Mouse (Mus musculus) forelimb bud, embryonic 11.5 days (tissue): Measurements from ENCODE around the gene Pld3.

Experiments used
- DNase-seq: peaks from one replicate; pipeline ENCODE4 v3.0.0-alpha.2; 2012; ENCODE audit warnings: low read depth, low spot score

The Pld3 gene

GRCm38 (mm10) chr7:27486770-27487697 lies 66.0 kb downstream of the Pld3 start, which contains the start of gene Sertad1:
Gene Sertad1, plus strand, starts transcription at chr7:27486910.
- DNase-seq, result peak; percentile 99

GRCm38 (mm10) chr7:27486102-27486769 lies 66.8 kb downstream of the Pld3 start:
- DNase-seq, result no peak

GRCm38 (mm10) chr7:27483860-27484259 lies 69.2 kb downstream of the Pld3 start:
- no peak for DNase-seq
